Mouse (Mus musculus) left cerebral cortex, adult 8-10 months (tissue): ENCODE results near the gene Gpr35. TPM values are rescaled to one million over a fixed set of nuclear protein-coding genes. Genes with fewer than 3 reads are reported as not detected.

Experiments used
- total RNA-seq, 4 experiments: library from RNA; stranded (reverse); gene quantifications; 2 replicates each; pipeline ENCODE4 v1.2.4; 2022

Gene Gpr35
- total RNA-seq, 4 experiments from 2014 or later: 0.13 to 0.18 (median 0.14) TPM; not detected in 1

Other genes starting within 250 kb of the Gpr35 start
- gene Gpc1, start 119.2 kb upstream of the Gpr35 start, total RNA-seq: 10 to 100 TPM; 78.8 to 86.2 (median 83.5) TPM
- under 1 TPM; 0.19 to 0.65 (median 0.26) TPM for gene Ankmy1, start 48.0 kb upstream of the Gpr35 start, total RNA-seq
- gene Dusp28, start 43.9 kb upstream of the Gpr35 start, total RNA-seq: 10 to 100 TPM; 17.0 to 17.7 (median 17.2) TPM
- gene Rnpepl1, start 40.1 kb upstream of the Gpr35 start, total RNA-seq: 10 to 100 TPM; 34.8 to 42.8 (median 36.7) TPM
- gene Capn10, start 16.5 kb upstream of the Gpr35 start, total RNA-seq: 10 to 100 TPM; 33.9 to 42.2 (median 37.4) TPM
- gene Aqp12, start 55.5 kb downstream of the Gpr35 start, total RNA-seq: not detected
- gene Kif1a, start 151.1 kb downstream of the Gpr35 start, total RNA-seq: 100 to 1,000 TPM; 755 to 840 (median 807) TPM
- not detected for gene Agxt, start 184.4 kb downstream of the Gpr35 start, total RNA-seq
- gene 2310007B03Rik, start 210.1 kb downstream of the Gpr35 start, total RNA-seq: under 1 TPM in 1 of 4 experiments, not detected in 3; 0.27 TPM
- under 1 TPM; 0.15 to 0.42 (median 0.20) TPM for gene Crocc2, start 217.9 kb downstream of the Gpr35 start, total RNA-seq